Mouse (Mus musculus) stomach, embryonic 16.5 days (tissue): Measurements from ENCODE around the gene Spsb2. TPM values are rescaled to one million over a fixed set of nuclear protein-coding genes. Genes with fewer than 3 reads are reported as not detected.

ENCODE experiments used
- ATAC-seq: fragments of 200-750 bp; cut with Nextera tagmentation; 2 replicates; pipeline ENCODE4 v1.8.0; 2017; ENCODE audit warnings: moderate number of reproducible peaks, moderate TSS enrichment; ENCODE audit not compliant: insufficient read depth, low FRiP score
- H3K27ac ChIP-seq: fragments of 300-500 bp; sonication (generic); 2 replicates; pipeline ENCODE4 v1.5.1; 2014; ENCODE audit warnings: low read length
- H3K27me3 ChIP-seq: fragments of 300-500 bp; sonication (generic); 2 replicates; pipeline ENCODE4 v1.6.1; 2014; ENCODE audit warnings: low read length, control low read depth, mixed read lengths; ENCODE audit not compliant: control insufficient read depth, insufficient read depth
- H3K36me3 ChIP-seq: fragments of 300-500 bp; sonication (generic); 2 replicates; pipeline ENCODE4 v1.6.1; 2014; ENCODE audit warnings: low read length; ENCODE audit not compliant: control insufficient read depth, insufficient read depth
- H3K4me1 ChIP-seq: fragments of 300-500 bp; sonication (generic); 2 replicates; pipeline ENCODE4 v1.6.1; 2014; ENCODE audit warnings: low read length, control low read depth, mixed read lengths; ENCODE audit not compliant: control insufficient read depth, insufficient read depth
- H3K4me2 ChIP-seq: fragments of 300-500 bp; sonication (generic); 2 replicates; pipeline ENCODE4 v1.6.1; 2014; ENCODE audit warnings: low read depth, low read length, mixed read lengths
- H3K4me3 ChIP-seq: fragments of 300-500 bp; sonication (generic); replicated peaks from 2 replicates; pipeline ENCODE4 v1.5.1; 2014; ENCODE audit warnings: mild to moderate bottlenecking, low read length
- H3K9ac ChIP-seq: fragments of 300-500 bp; sonication (generic); 2 replicates; pipeline ENCODE4 v1.6.1; 2014; ENCODE audit warnings: low read length
- H3K9me3 ChIP-seq: fragments of 300-500 bp; sonication (generic); replicated peaks from 2 replicates; pipeline ENCODE4 v1.6.1; 2016; ENCODE audit warnings: low read length, control low read depth; ENCODE audit not compliant: control insufficient read depth
- WGBS: fragments of 180-500 bp; shearing (Covaris S2); extraction: QIAGEN DNeasy Blood & Tissue Kit; methylation state at CpG from one replicate; pipeline ENCODE4 v1.1.7; 2014; 5-methylcytosine and 5-hydroxymethylcytosine counted together
- polyA plus RNA-seq: library from polyadenylated mRNA; unstranded; fragments of >200 nt; fragmentation: Nextera tagmentation; extraction: Ambion mirVana; gene quantifications from 2 replicates; pipeline ENCODE4 v1.2.1, GENCODE M21; 2015

Spsb2 gene
- polyA plus RNA-seq, 1 experiment from 2014 or later: 15.1 TPM

DNA sequence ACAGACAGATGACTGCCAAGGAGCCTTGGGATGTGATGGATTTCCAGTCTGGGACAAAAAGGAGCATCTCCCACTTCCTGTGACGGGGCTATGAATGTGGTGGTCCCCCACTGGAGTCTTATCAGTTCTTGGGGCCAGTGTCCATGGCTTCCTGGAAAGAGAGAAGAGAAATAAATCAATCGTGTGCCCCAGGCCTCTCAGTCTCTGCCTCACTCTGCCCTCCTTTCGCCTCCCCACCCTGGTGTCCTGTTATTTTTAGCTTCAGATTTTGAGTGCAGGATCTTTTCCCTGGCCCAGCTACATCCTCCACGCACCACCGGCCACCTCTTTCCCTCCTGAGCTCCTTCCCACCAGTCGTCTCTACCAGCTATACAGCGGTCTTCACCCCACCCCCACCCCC, 38.4 kb upstream of the Spsb2 start:
- no peaks in the 10 kb centered on the region for H3K36me3 ChIP-seq
- H3K4me1 ChIP-seq: peaks cover 15% of the 10 kb centered on the region
- H3K4me3 ChIP-seq: peak overlapping the region; percentile 66
- no peak overlapping the region for H3K27ac ChIP-seq
- ATAC-seq: no peak
- no peaks in the 10 kb centered on the region for H3K9me3 ChIP-seq
- peak overlapping the region; percentile 78 for H3K9ac ChIP-seq
- H3K4me2 ChIP-seq: peak overlapping the region; percentile 94
- 64% methylated on average over 7 of the region's 7 CpGs for WGBS
- H3K27me3 ChIP-seq: no peaks in the 10 kb centered on the region

DNA sequence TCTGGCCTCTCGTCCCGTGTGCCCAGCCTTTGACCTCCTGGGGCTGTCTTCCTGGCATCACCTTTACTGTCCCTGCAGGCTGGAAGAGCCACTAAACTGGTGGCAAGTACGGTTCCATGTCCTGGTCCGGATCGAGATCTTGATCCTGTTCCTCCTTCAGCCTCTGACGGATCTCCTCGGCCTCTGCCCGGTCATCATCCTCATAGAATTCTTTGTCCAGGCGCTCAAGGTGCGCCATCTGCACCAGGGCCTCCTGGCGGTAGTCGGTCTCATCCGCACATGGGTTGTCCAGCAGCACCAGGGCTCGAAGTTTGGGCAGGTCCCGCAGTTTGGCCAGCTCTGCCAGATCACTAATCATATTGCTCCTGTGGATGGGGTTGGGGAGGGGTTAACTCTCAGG, 38.0 kb upstream of the Spsb2 start:
- Histone ChIP-seq H3K27ac (no peak overlapping the region), H3K9me3 (no peaks in the 10 kb centered on the region), H3K9ac (no peak overlapping the region), H3K27me3 (no peaks in the 10 kb centered on the region), H3K4me3 (no peak overlapping the region), H3K4me1 (peaks cover 15% of the 10 kb centered on the region), H3K36me3 (no peaks in the 10 kb centered on the region), H3K4me2 (no peak overlapping the region)
- ATAC-seq: no peak
- 85% methylated on average over 15 of the region's 15 CpGs for WGBS

GRCm38 (mm10) chr6:124779222-124779983, 29.1 kb upstream of the Spsb2 start, which contains the start of gene Lrrc23:
Lrrc23 (minus strand) TSS chr6:124779727.
- peak within 1 kb of the TSS; percentile 7 for H3K9ac ChIP-seq
- WGBS: 3% methylated on average over 23 of the region's 23 CpGs
- H3K9me3 ChIP-seq: no peaks in the 10 kb centered on the region

GRCm38 (mm10) chr6:124779984-124780416, 28.5 kb upstream of the Spsb2 start:
- H3K27me3 ChIP-seq: peaks cover 10% of the 10 kb centered on the region
- no peaks in the 10 kb centered on the region for H3K36me3 ChIP-seq
- H3K9ac ChIP-seq: peak overlapping the region; percentile 7; the same call in 1 of the 2 replicates
- no peak for ATAC-seq
- H3K9me3 ChIP-seq: no peaks in the 10 kb centered on the region
- peak overlapping the region; percentile 43 for H3K4me3 ChIP-seq
- H3K4me2 ChIP-seq: peak overlapping the region; percentile 55
- no peak overlapping the region for H3K27ac ChIP-seq
- 8% methylated on average over 10 of the region's 10 CpGs for WGBS
- H3K4me1 ChIP-seq: peaks cover 14% of the 10 kb centered on the region; the same call in 1 of the 2 replicates

More at GRCm38 (mm10) chr6:124779222-124779983, 29.1 kb upstream of the Spsb2 start, which contains the start of gene Lrrc23:
- no peaks in the 10 kb centered on the region for H3K36me3 ChIP-seq
- H3K4me2 ChIP-seq: peak within 1 kb of the TSS; percentile 55
- H3K4me3 ChIP-seq: peak within 1 kb of the TSS; percentile 43
- peaks cover 10% of the 10 kb centered on the region for H3K27me3 ChIP-seq
- no peak within 1 kb of the TSS for H3K27ac ChIP-seq
- peaks cover 14% of the 10 kb centered on the region; the same call in 1 of the 2 replicates for H3K4me1 ChIP-seq
- no peak; the same call in 1 of the 2 replicates for ATAC-seq

GRCm38 (mm10) chr6:124780917-124781316, 27.5 kb upstream of the Spsb2 start:
- Histone ChIP-seq H3K27ac (no peak overlapping the region), H3K9ac (no peak overlapping the region), H3K9me3 (no peaks in the 10 kb centered on the region), H3K36me3 (no peaks in the 10 kb centered on the region), H3K4me1 (peaks cover 14% of the 10 kb centered on the region; the same call in 1 of the 2 replicates), H3K27me3 (peaks cover 10% of the 10 kb centered on the region), H3K4me2 (no peak overlapping the region), H3K4me3 (no peak overlapping the region)
- ATAC-seq: no peak
- WGBS: 81% methylated on average over 7 of the region's 7 CpGs

GRCm38 (mm10) chr6:124782436-124782835, 26.0 kb upstream of the Spsb2 start:
- no peak overlapping the region for H3K27ac ChIP-seq
- no peaks in the 10 kb centered on the region for H3K9me3 ChIP-seq
- H3K36me3 ChIP-seq: no peaks in the 10 kb centered on the region
- H3K9ac ChIP-seq: peak overlapping the region; percentile 23; the same call in 1 of the 2 replicates
- peak overlapping the region; percentile 42 for H3K4me2 ChIP-seq
- ATAC-seq: no peak
- H3K4me3 ChIP-seq: peak overlapping the region; percentile 29
- H3K4me1 ChIP-seq: peaks cover 14% of the 10 kb centered on the region; the same call in 1 of the 2 replicates
- 19% methylated on average over 6 of the region's 6 CpGs for WGBS
- H3K27me3 ChIP-seq: peaks cover 10% of the 10 kb centered on the region

DNA sequence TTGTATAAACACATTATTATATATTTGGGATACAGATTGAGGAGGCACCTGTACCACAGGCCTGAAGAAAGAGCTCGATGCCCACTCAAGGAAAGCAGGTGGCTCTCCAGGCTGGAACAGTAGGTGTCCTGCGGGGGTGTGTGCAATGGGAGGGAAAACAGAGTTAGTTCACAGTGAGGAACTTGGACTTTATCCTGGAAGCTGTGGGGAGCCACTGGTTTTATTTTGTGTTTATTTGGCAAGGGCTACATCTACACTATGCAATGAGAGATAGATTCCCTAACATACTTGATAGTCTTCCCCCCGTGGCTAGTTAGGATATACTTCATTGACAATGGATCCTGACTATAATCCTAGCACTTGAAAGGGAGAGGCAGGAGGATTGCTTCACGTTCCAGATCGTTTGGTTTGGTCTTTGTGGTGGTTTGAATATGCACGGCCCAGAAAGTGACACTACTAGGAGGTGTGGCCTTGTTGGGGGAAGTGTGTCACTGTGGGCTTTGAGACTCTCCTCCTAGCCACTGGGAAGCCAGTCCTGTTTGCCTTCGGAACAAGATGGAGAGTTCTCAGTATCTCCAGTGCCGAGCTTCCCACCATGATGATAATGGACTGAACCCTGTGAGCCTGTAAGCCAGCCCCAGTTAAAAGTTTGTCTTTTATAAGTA, 21.6 kb upstream of the Spsb2 start:
- H3K9me3 ChIP-seq: no peaks in the 10 kb centered on the region
- no peak for ATAC-seq
- no peaks in the 10 kb centered on the region for H3K27me3 ChIP-seq
- H3K4me1 ChIP-seq: peaks cover 5% of the 10 kb centered on the region; the same call in 1 of the 2 replicates
- no peak overlapping the region for H3K4me2 ChIP-seq
- 52% methylated on average over 8 of the region's 8 CpGs for WGBS
- no peak overlapping the region for H3K4me3 ChIP-seq
- H3K27ac ChIP-seq: no peak overlapping the region
- no peak overlapping the region for H3K9ac ChIP-seq
- no peaks in the 10 kb centered on the region for H3K36me3 ChIP-seq

DNA sequence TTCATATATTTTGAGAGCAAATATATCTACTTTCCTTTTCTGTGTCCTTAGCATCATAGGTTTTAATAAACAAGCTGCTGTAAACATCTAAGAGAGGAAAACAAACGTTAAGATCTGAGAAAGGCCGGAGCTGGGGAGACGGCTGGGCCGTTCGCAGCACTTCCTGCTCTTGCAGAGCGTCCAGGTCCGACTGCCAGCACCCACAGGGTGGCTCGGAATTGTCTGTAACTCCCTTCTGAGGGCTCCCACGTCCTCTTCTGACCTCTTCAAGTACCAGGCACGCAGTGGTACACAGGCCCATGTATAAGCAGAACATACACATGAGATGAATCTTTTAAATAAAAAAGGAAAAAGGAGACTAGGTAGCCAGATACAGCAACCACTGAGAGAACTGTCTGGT, 20.7 kb upstream of the Spsb2 start:
- Histone ChIP-seq H3K27me3 (no peaks in the 10 kb centered on the region), H3K4me3 (no peak overlapping the region), H3K27ac (no peak overlapping the region), H3K36me3 (no peaks in the 10 kb centered on the region), H3K9ac (no peak overlapping the region), H3K4me2 (no peak overlapping the region), H3K9me3 (no peaks in the 10 kb centered on the region), H3K4me1 (peaks cover under 1% of the 10 kb centered on the region; the same call in 1 of the 2 replicates)
- no peak for ATAC-seq
- 67% methylated on average over 10 of the region's 10 CpGs for WGBS

- H3K27ac ChIP-seq: no peak overlapping the region
- H3K4me2 ChIP-seq: no peak overlapping the region
- H3K27me3 ChIP-seq: no peaks in the 10 kb centered on the region
- no peaks in the 10 kb centered on the region for H3K36me3 ChIP-seq
- no peaks in the 10 kb centered on the region for H3K9me3 ChIP-seq
- 81% methylated on average over 4 of the region's 4 CpGs for WGBS
- no peaks in the 10 kb centered on the region for H3K4me1 ChIP-seq
- ATAC-seq: no peak
- H3K4me3 ChIP-seq: no peak overlapping the region
- H3K9ac ChIP-seq: no peak overlapping the region
Observed at GRCm38 (mm10) chr6:124789519-124789918, 18.9 kb upstream of the Spsb2 start.
